Mouse (Mus musculus) C2C12 (cell line): ENCODE measurements at regions not wholly inside any gene's neighbourhood (a gene's known extent, or its start where the extent isn't known, plus 50 kb on each side); places are given as distances from the start of the nearest gene placed in this dataset.
A peak's percentile ranks its signal among the peaks of the same experiment; 100 is the strongest.
"Not testable (repeated sequence)": the region's sequence is repeated elsewhere in the genome, so short reads cannot be mapped to it uniquely, and the experiment has no call there.

Experiments used
- H3K27me3 ChIP-seq: one replicate; pipeline ENCODE4 v1.6.1; 2011; ENCODE audit not compliant: control insufficient read depth, insufficient read depth, insufficient read length
- H3K36me3 ChIP-seq: one replicate; pipeline ENCODE4 v1.6.1; 2011; ENCODE audit not compliant: control insufficient read depth, insufficient read depth
- H3K4me3 ChIP-seq: one replicate; pipeline ENCODE4 v1.5.1; 2011; ENCODE audit warnings: mild to moderate bottlenecking, control low read depth; ENCODE audit not compliant: poor library complexity, insufficient read depth, severe bottlenecking
- H3K79me2 ChIP-seq: one replicate; pipeline ENCODE4 v1.6.1; 2011; ENCODE audit not compliant: control insufficient read depth, insufficient read depth
- H3K79me3 ChIP-seq: one replicate; pipeline ENCODE4 v1.6.1; 2011; ENCODE audit warnings: low read depth, control low read depth
- H3ac ChIP-seq: one replicate; pipeline ENCODE3; 2011; ENCODE audit warnings: low read depth; ENCODE audit not compliant: control insufficient read depth, insufficient read length
- CEBPB ChIP-seq: IDR thresholded peaks from one replicate; pipeline ENCODE4 v1.6.1; 2011; ENCODE audit warnings: low read depth, mild to moderate bottlenecking, control low read depth, moderate library complexity
- CTCF ChIP-seq: IDR thresholded peaks from one replicate; pipeline ENCODE4 v1.5.1; 2011; ENCODE audit not compliant: control insufficient read depth, insufficient read depth, insufficient read length
- FOSL1 ChIP-seq: IDR thresholded peaks from one replicate; pipeline ENCODE4 v1.8.0; 2011; ENCODE audit warnings: mild to moderate bottlenecking, low read length; ENCODE audit not compliant: poor library complexity, insufficient read depth, severe bottlenecking
- MAX ChIP-seq: IDR thresholded peaks from one replicate; pipeline ENCODE4 v1.6.1; 2011; ENCODE audit warnings: mild to moderate bottlenecking, control low read depth
- MYOD1 ChIP-seq: IDR thresholded peaks from one replicate; pipeline ENCODE4 v1.6.1; 2011; ENCODE audit warnings: low read depth; ENCODE audit not compliant: control insufficient read depth, insufficient read length
- MYOG ChIP-seq: IDR thresholded peaks from one replicate; pipeline ENCODE4 v1.6.1; 2011; ENCODE audit not compliant: control insufficient read depth, insufficient read length; ENCODE audit errors: extremely low read depth
- USF1 ChIP-seq: IDR thresholded peaks from one replicate; pipeline ENCODE4 v1.6.1; 2011; ENCODE audit warnings: low read depth, mild to moderate bottlenecking, control low read depth, moderate library complexity

DNA sequence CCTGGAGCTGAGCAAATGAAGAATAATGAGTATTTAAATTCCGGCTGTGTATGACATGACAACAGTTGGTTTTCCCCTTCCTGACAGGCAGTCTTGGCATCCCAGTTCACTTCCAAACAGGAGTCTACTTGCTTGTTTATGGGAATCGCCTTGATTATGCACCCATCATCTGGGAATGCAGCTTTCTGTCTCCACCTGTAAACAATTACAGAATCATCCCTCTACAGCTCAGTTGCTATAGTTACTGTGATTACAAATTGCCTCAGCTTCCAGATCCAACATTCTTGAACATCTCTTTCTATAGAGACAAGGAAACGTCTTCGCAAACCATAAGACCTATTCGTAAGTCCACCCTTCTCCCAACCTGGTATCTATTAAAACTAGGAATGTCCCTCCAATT is 582.6 kb upstream of the Igfbp3 start:
- H3ac ChIP-seq, result no peak overlapping the region
- no peak overlapping the region for H3K4me3 ChIP-seq
- TF ChIP-seq USF1, result no peak
- TF ChIP-seq FOSL1, result no peak
- no peak for TF ChIP-seq MYOD1
- TF ChIP-seq MAX, result no peak
- no peak for TF ChIP-seq CEBPB
- no peak for TF ChIP-seq MYOG
- TF ChIP-seq CTCF, result no peak
- H3K27me3 ChIP-seq, result no peaks in the 10 kb centered on the region
- H3K79me2 ChIP-seq, result no peaks in the 10 kb centered on the region
- H3K79me3 ChIP-seq, result no peaks in the 10 kb centered on the region
- H3K36me3 ChIP-seq, result no peaks in the 10 kb centered on the region

- TF ChIP-seq CTCF (no peak), MYOD1 (no peak), MYOG (no peak), MAX (peak; percentile 79), FOSL1 (peak; percentile 14), CEBPB (peak; percentile 76), USF1 (no peak)
- no peaks in the 10 kb centered on the region for H3K27me3 ChIP-seq
- no peak overlapping the region for H3K4me3 ChIP-seq
- no peak overlapping the region for H3ac ChIP-seq
- H3K36me3 ChIP-seq, result no peaks in the 10 kb centered on the region
- H3K79me3 ChIP-seq, result no peaks in the 10 kb centered on the region
- no peaks in the 10 kb centered on the region for H3K79me2 ChIP-seq
Measured at GRCm38 (mm10) chr11:7794206-7794605, 580.5 kb upstream of the Igfbp3 start.

DNA sequence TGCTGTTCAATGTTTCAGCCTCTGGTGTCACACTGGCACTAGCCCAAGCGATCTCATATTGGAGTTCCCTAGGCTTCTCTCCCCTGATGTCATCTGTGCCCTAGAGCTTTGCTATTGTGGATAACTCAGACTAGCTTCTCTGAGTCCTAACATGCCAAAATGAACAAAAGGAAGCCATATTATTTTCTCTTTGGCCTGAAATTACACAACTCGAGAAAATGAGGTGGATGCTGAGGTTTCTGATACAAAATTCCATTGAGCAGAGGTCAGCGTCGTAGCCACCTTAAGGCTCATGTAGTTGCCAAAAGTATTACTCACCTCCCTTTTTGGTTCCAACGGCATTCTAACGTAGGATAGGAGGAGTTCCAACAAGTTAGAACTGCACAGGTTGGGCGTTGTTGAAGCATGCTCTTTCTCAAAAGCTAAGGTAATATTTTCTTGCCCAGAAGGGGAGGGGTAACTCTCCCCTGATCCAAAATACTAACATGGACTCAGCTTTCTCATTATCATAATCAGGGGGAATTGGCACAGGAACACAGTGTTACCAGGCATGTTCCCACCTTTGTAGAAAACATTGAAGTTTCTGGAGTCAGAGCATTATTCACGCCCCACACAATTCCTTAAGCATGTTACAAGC is 566.9 kb upstream of the Igfbp3 start:
- H3ac ChIP-seq, result no peak overlapping the region
- TF ChIP-seq CEBPB (peak; percentile 85), MAX (peak; percentile 23), FOSL1 (no peak)
- no peaks in the 10 kb centered on the region for H3K79me2 ChIP-seq
- H3K4me3 ChIP-seq, result no peak overlapping the region
- H3K79me3 ChIP-seq, result no peaks in the 10 kb centered on the region
- H3K36me3 ChIP-seq, result no peaks in the 10 kb centered on the region
- no peaks in the 10 kb centered on the region for H3K27me3 ChIP-seq

GRCm38 (mm10) chr11:7775361-7775760 is 561.6 kb upstream of the Igfbp3 start:
- H3K79me2 ChIP-seq, H3K4me3 ChIP-seq, H3K27me3 ChIP-seq, H3ac ChIP-seq, H3K36me3 ChIP-seq, H3K79me3 ChIP-seq: not testable (repeated sequence)

DNA sequence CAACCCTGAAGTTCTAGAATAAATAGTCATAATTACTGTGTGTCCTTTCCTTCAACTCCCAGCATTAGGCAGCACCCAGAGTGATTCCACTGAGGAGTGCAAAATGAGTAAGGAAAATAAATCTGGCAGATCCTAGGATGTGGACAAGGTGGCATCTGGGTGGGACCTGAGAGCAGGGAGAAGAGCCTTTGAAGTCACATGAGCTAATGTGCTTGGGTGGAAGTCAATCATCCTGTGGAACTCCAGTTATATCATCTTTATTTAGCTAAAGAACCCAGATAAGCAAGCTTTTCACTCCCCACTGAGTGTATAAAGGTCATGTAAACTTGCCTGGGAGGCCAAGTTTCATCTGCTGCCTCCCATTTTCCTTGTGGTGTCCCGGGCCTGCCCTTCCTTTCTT is 551.6 kb upstream of the Igfbp3 start:
- H3K27me3 ChIP-seq, result no peaks in the 10 kb centered on the region

DNA sequence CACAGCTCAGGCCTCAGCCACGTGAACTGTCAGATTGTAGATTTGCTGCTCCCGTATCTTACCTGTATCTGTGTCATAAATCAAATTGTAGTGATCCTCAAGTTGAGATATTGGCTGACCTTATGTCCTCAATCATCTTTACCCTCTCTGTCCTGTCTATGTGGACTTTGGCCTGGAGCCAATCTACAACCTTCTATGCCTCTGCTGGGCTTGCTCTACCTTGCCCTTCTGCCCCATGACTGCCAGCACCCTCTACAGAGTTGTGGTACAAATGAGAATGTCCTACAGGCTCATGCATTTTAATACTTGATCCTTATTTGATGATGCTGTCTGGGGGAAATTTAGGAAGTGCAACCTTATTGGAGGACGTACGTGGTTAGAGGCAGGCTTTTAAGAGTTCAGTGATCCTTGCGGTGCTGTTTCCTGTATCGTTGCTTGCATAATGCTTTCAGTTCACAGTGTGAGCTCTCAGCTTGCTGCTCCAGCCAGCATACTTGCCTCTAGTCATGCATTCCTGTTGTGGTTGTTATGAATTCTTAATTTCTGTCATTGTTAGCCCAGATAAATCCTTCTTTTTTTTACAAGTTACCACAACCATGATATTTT is 545.2 kb upstream of the Igfbp3 start:
- Histone ChIP-seq H3K27me3 (no peaks in the 10 kb centered on the region), H3K79me3 (no peaks in the 10 kb centered on the region), H3K36me3 (no peaks in the 10 kb centered on the region), H3ac (no peak overlapping the region), H3K79me2 (no peaks in the 10 kb centered on the region), H3K4me3 (no peak overlapping the region)
- TF ChIP-seq MYOG (no peak), USF1 (no peak), FOSL1 (no peak), MYOD1 (no peak), MAX (no peak), CEBPB (no peak), CTCF (no peak)

More for the DNA sequence above, 551.6 kb upstream of the Igfbp3 start:
- no peak for TF ChIP-seq FOSL1
- no peak for TF ChIP-seq USF1
- TF ChIP-seq CTCF, result no peak
- no peak for TF ChIP-seq MYOG
- no peak for TF ChIP-seq MAX
- TF ChIP-seq CEBPB, result no peak
- no peak for TF ChIP-seq MYOD1
- H3K79me2 ChIP-seq, result no peaks in the 10 kb centered on the region
- no peak overlapping the region for H3ac ChIP-seq
- no peaks in the 10 kb centered on the region for H3K79me3 ChIP-seq
- no peaks in the 10 kb centered on the region for H3K36me3 ChIP-seq
- H3K4me3 ChIP-seq, result no peak overlapping the region
